Mouse (Mus musculus) heart, postnatal 0 days (tissue): Measurements from ENCODE around the gene Gabbr1. TPM values are rescaled to one million over a fixed set of nuclear protein-coding genes. Genes with fewer than 3 reads are reported as not detected.

ENCODE experiments used
- ATAC-seq: fragments of 200-750 bp; cut with Nextera tagmentation; 2 replicates; pipeline ENCODE4 v1.8.0; 2017; ENCODE audit warnings: low read depth, moderate number of reproducible peaks, moderate library complexity; ENCODE audit not compliant: insufficient read depth
- DNase-seq: peaks from one replicate; pipeline ENCODE4 v3.0.0-alpha.2; 2016; ENCODE audit warnings: low spot score
- H3K27ac ChIP-seq: fragments of 300-500 bp; sonication (generic); 2 replicates; pipeline ENCODE4 v1.5.1; 2014; ENCODE audit warnings: low read depth, mild to moderate bottlenecking
- H3K27me3 ChIP-seq: fragments of 300-500 bp; sonication (generic); 2 replicates; pipeline ENCODE4 v1.6.1; 2014; ENCODE audit warnings: low read length, mixed read lengths; ENCODE audit not compliant: control insufficient read depth, insufficient read depth
- H3K36me3 ChIP-seq: fragments of 300-500 bp; sonication (generic); replicated peaks from 2 replicates; pipeline ENCODE4 v1.6.1; 2014; ENCODE audit warnings: low read length, mixed read lengths; ENCODE audit not compliant: control insufficient read depth, insufficient read depth
- H3K4me1 ChIP-seq: fragments of 300-500 bp; sonication (generic); 2 replicates; pipeline ENCODE4 v1.6.1; 2014; ENCODE audit warnings: antibody characterized with exemption; ENCODE audit not compliant: control insufficient read depth, insufficient read depth
- H3K4me2 ChIP-seq: fragments of 300-500 bp; sonication (generic); 2 replicates; pipeline ENCODE4 v1.6.1; 2014; ENCODE audit warnings: low read depth, mild to moderate bottlenecking, low read length, moderate library complexity
- H3K4me3 ChIP-seq: fragments of 300-500 bp; sonication (generic); 2 replicates; pipeline ENCODE4 v1.5.1; 2014; ENCODE audit warnings: low read depth, low read length
- H3K9ac ChIP-seq: fragments of 300-500 bp; sonication (generic); replicated peaks from 2 replicates; pipeline ENCODE4 v1.6.1; 2014; ENCODE audit warnings: low read depth, low read length, mixed read lengths
- H3K9me3 ChIP-seq: fragments of 300-500 bp; sonication (generic); replicated peaks from 2 replicates; pipeline ENCODE4 v1.6.1; 2016; ENCODE audit warnings: low read length; ENCODE audit not compliant: control insufficient read depth
- CTCF ChIP-seq: IDR thresholded peaks from 2 replicates; pipeline ENCODE4 v1.5.1; 2016; ENCODE audit warnings: antibody characterized with exemption, control low read depth, low read depth
- EP300 ChIP-seq: IDR thresholded peaks from 2 replicates; pipeline ENCODE4 v1.6.1; 2016; ENCODE audit warnings: antibody characterized with exemption, low read depth
- WGBS: fragments of 180-500 bp; shearing (Covaris S2); extraction: QIAGEN DNeasy Blood & Tissue Kit; methylation state at CpG from one replicate; pipeline ENCODE4 v1.1.7; 2014; 5-methylcytosine and 5-hydroxymethylcytosine counted together
- polyA plus RNA-seq: library from polyadenylated mRNA; unstranded; fragments of >200 nt; fragmentation: Nextera tagmentation; extraction: Ambion mirVana; gene quantifications from 2 replicates; pipeline ENCODE4 v1.2.1, GENCODE M21; 2015
- total RNA-seq: library from RNA; depleted of rRNA; stranded (reverse); fragments of >200 nt; gene quantifications from 2 replicates; pipeline ENCODE4 v1.2.3, GENCODE M21; 2014; ENCODE audit warnings: low replicate concordance; rRNA removed

Gabbr1 gene
- 4.8 and 6.7 TPM in 2 replicates for total RNA-seq
- 1.8 and 1.9 TPM in 2 replicates for polyA plus RNA-seq

- H3K9me3 ChIP-seq = no peaks in the 10 kb centered on the region
- under 1% methylated on average over 50 of the region's 55 CpGs for WGBS
- H3K9ac ChIP-seq = peak within 1 kb of the TSS; percentile 72
- TF ChIP-seq EP300 = no peak
- TF ChIP-seq CTCF = no peak
- ATAC-seq (peak; percentile 85), DNase-seq (peak; percentile 49)
- H3K4me2 ChIP-seq = peak within 1 kb of the TSS; percentile 82
- H3K4me3 ChIP-seq = peak within 1 kb of the TSS; percentile 72
- peak within 1 kb of the TSS; percentile 31; the same call in 1 of the 2 replicates for H3K27ac ChIP-seq
- H3K4me1 ChIP-seq = peaks cover 22% of the 10 kb centered on the region
- no peaks in the 10 kb centered on the region for H3K36me3 ChIP-seq
- peaks cover 34% of the 10 kb centered on the region for H3K27me3 ChIP-seq
Observed at GRCm38 (mm10) chr17:37045611-37046311, at the start of gene Gabbr1. Gene Gabbr1, plus strand, starts transcription at chr17:37045966.

GRCm38 (mm10) chr17:36997033-36997735 is 48.6 kb upstream of the Gabbr1 start:
- TF ChIP-seq CTCF (peak; percentile 81), EP300 (no peak)
- no peaks in the 10 kb centered on the region for H3K36me3 ChIP-seq
- WGBS = 22% methylated on average over 7 of the region's 7 CpGs
- no peaks in the 10 kb centered on the region for H3K9me3 ChIP-seq
- no peak for ATAC-seq
- no peaks in the 10 kb centered on the region for H3K4me1 ChIP-seq
- DNase-seq = peak; percentile 18
- no peak overlapping the region for H3K4me3 ChIP-seq
- no peaks in the 10 kb centered on the region for H3K27me3 ChIP-seq
- no peak overlapping the region for H3K27ac ChIP-seq
- no peak overlapping the region for H3K4me2 ChIP-seq
- no peak overlapping the region for H3K9ac ChIP-seq

DNA sequence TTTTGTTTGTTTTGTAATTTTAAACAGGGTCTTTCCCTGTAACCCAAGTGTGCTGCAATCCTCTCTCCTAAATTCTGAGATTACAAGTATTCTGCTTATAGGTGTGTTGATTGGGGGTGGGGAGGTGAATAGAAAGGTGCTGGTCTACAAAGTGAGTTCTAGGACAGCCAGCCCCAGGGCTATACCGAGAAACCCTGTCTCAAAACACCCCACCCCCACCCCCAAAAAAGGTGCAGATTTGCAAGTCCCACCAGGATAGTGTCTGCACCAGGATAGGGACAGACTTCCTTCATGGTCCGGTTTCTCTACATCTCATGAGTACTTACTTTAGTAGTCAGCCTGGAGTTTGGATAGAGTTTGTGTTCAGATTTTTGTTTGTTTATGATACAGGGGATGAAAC is 47.3 kb upstream of the Gabbr1 start:
- H3K27me3 ChIP-seq = no peaks in the 10 kb centered on the region
- no peak overlapping the region for H3K4me3 ChIP-seq
- DNase-seq (no peak), ATAC-seq (no peak)
- H3K4me2 ChIP-seq = no peak overlapping the region
- TF ChIP-seq CTCF (no peak), EP300 (no peak)
- no peak overlapping the region for H3K27ac ChIP-seq
- 58% methylated on average over 2 of the region's 2 CpGs for WGBS
- H3K9ac ChIP-seq = no peak overlapping the region
- H3K9me3 ChIP-seq = no peaks in the 10 kb centered on the region
- H3K4me1 ChIP-seq = 0 out of 2 replicates have a peak, but pooled peaks cover 4% of the 10 kb centered on the region
- H3K36me3 ChIP-seq = no peaks in the 10 kb centered on the region

DNA sequence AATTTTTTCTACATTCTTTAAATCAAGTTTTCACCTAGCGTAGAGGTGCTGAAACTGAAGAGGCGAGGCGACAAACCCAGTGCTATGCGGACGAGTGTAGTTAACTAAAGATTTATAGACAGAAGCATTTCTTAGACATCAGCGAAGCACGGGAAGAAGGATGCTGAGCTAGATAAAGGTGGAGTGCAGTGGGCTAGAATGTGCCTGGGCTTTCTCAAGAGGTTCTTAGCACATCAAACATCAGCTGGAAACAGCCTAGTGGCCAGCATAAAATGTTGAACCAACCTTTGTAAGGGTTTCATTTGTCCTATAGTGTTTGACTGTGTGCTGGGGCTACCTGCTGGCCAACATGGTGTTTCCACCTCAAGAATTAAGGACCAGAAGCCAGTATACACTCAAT is 44.9 kb upstream of the Gabbr1 start, which contains the start of gene Zfp57:
TSS of gene Zfp57 (plus strand) at position 301 of the 400 bp plus-strand sequence.
- 92% methylated on average over 7 of the region's 7 CpGs for WGBS
- no peak for TF ChIP-seq EP300
- no peak for TF ChIP-seq CTCF
- H3K4me1 ChIP-seq = 0 out of 2 replicates have a peak, but pooled peaks cover 4% of the 10 kb centered on the region
- H3K9ac ChIP-seq = no peak within 1 kb of the TSS
- H3K27ac ChIP-seq = no peak within 1 kb of the TSS
- no peaks in the 10 kb centered on the region for H3K36me3 ChIP-seq
- H3K4me2 ChIP-seq = peak within 1 kb of the TSS; percentile 85
- H3K27me3 ChIP-seq = no peaks in the 10 kb centered on the region
- DNase-seq (no peak), ATAC-seq (no peak)
- no peak within 1 kb of the TSS for H3K4me3 ChIP-seq
- no peaks in the 10 kb centered on the region for H3K9me3 ChIP-seq

- TF ChIP-seq CTCF = no peak
- TF ChIP-seq EP300 = no peak
- H3K27me3 ChIP-seq = no peaks in the 10 kb centered on the region
- WGBS = under 1% methylated on average over 49 of the region's 49 CpGs
- H3K9ac ChIP-seq = peak overlapping the region; percentile 66
- ATAC-seq (peak; percentile 85), DNase-seq (peak; percentile 66)
- H3K4me1 ChIP-seq = 0 out of 2 replicates have a peak, but pooled peaks cover 4% of the 10 kb centered on the region
- no peaks in the 10 kb centered on the region for H3K9me3 ChIP-seq
- 0 out of 2 replicates have a peak, but pooled peaks cover 5% of the 10 kb centered on the region for H3K36me3 ChIP-seq
- peak overlapping the region; percentile 85 for H3K4me2 ChIP-seq
- H3K4me3 ChIP-seq = peak overlapping the region; percentile 56
- peak overlapping the region; percentile 75 for H3K27ac ChIP-seq
Observed at GRCm38 (mm10) chr17:37002364-37003330, 43.1 kb upstream of the Gabbr1 start.
